Mouse (Mus musculus): ENCODE results near the gene Cr1l. TPM values are rescaled to one million over a fixed set of nuclear protein-coding genes. Genes with fewer than 3 reads are reported as not detected.

Cr1l gene
- total and polyA plus RNA-seq, 3 experiments: 76.1 to 134 (median 84.6) TPM

- dilution Hi-C loops (cut with MboI; ENCODE audit: extremely low pct_ligation_motif_present, extremely low pct_unique_long_range_greater_than_20kb, low sequenced_read_pairs): no loop called here
- H3K4me3 ChIP-seq (replicated peaks in 1 of 3; ENCODE audit: low read depth in 2 of 3, low read length in 2 of 3, poor library complexity in 1 of 3): no peak overlapping the region
- no peak for DNase-seq (ENCODE audit: extremely low read depth)
- peaks cover 31 to 70% of the 10 kb centered on the region in 2 experiments for H3K36me3 ChIP-seq (replicated peaks in 1 of 2; ENCODE audit: control insufficient read depth in 1 of 2, insufficient read depth in 1 of 2, low read length in 1 of 2)
- no peak overlapping the region for H3K9ac ChIP-seq (ENCODE audit: insufficient read depth, low read depth)
- no peaks in the 10 kb centered on the region for H3K27me3 ChIP-seq (replicated peaks)
- H3K4me1 ChIP-seq (ENCODE audit: control insufficient read depth in 1 of 2, insufficient read depth in 2 of 2): no peaks in the 10 kb centered on the region
- TF ChIP-seq MXI1 (IDR thresholded peaks at IDR 0.05; ENCODE audit: low read depth, low read length) (no peak), TBP (conservative IDR thresholded peaks at IDR 0.05; ENCODE audit: low read depth, low read length) (no peak), POLR2AphosphoS2 (IDR thresholded peaks at IDR 0.05; ENCODE audit: low read depth, low read length) (no peak), USF1 (IDR thresholded peaks at IDR 0.05; ENCODE audit: low read depth, low read length) (no peak), ZNF384 (IDR thresholded peaks at IDR 0.05; ENCODE audit: low read depth, low read length) (no peak), ETS1 (conservative IDR thresholded peaks at IDR 0.05; ENCODE audit: low read depth, low read length) (no peak), EP300 (IDR thresholded peaks at IDR 0.05; ENCODE audit: low read length) (no peak), POLR2A (IDR thresholded peaks at IDR 0.05; ENCODE audit: low read depth, low read length) (no peak), IRF4 (IDR thresholded peaks at IDR 0.05; ENCODE audit: low read depth, low read length) (no peak), PAX5 (IDR thresholded peaks at IDR 0.05; ENCODE audit: low read length) (no peak), MAX (IDR thresholded peaks at IDR 0.05; ENCODE audit: low read length) (no peak), E2F4 (IDR thresholded peaks at IDR 0.05; ENCODE audit: insufficient replicate concordance, low read depth, low read length) (no peak), UBTF (IDR thresholded peaks at IDR 0.05; ENCODE audit: low read depth, low read length) (no peak), TCF12 (IDR thresholded peaks at IDR 0.05; ENCODE audit: low read depth, low read length) (no peak)
- H3K4me2 ChIP-seq (ENCODE audit: insufficient read depth, low read depth, poor library complexity, severe bottlenecking): no peak overlapping the region
- H3K9me3 ChIP-seq (replicated peaks; ENCODE audit: low read length): no peaks in the 10 kb centered on the region
- H3K79me2 ChIP-seq (replicated peaks; ENCODE audit: control insufficient read depth, extremely low read depth, insufficient read depth, poor library complexity, severe bottlenecking): no peaks in the 10 kb centered on the region
- H3K27ac ChIP-seq (ENCODE audit: insufficient read depth, low read depth): no peak overlapping the region
- in situ Hi-C loops (cut with MboI; ENCODE audit: low pct_ligation_motif_present, low pct_unique_long_range_greater_than_20kb, low sequenced_read_pairs): no loop called here
These were observed 17.0 kb downstream of the Cr1l start for GRCm38 (mm10) chr1:195114414-195114813.

GRCm38 (mm10) chr1:195113621-195114020, 17.8 kb downstream of the Cr1l start:
- Histone ChIP-seq H3K4me3 (replicated peaks in 1 of 3; ENCODE audit: low read depth in 2 of 3, low read length in 2 of 3, poor library complexity in 1 of 3) (no peak overlapping the region), H3K27ac (ENCODE audit: insufficient read depth, low read depth) (no peak overlapping the region), H3K36me3 (replicated peaks in 1 of 2; ENCODE audit: control insufficient read depth in 1 of 2, insufficient read depth in 1 of 2, low read length in 1 of 2) (peaks cover 31 to 68% of the 10 kb centered on the region in 2 experiments), H3K27me3 (replicated peaks) (no peaks in the 10 kb centered on the region), H3K79me2 (replicated peaks; ENCODE audit: control insufficient read depth, extremely low read depth, insufficient read depth, poor library complexity, severe bottlenecking) (no peaks in the 10 kb centered on the region), H3K9me3 (replicated peaks; ENCODE audit: low read length) (no peaks in the 10 kb centered on the region), H3K4me2 (ENCODE audit: insufficient read depth, low read depth, poor library complexity, severe bottlenecking) (no peak overlapping the region), H3K4me1 (ENCODE audit: control insufficient read depth in 1 of 2, insufficient read depth in 2 of 2) (no peaks in the 10 kb centered on the region), H3K9ac (ENCODE audit: insufficient read depth, low read depth) (no peak overlapping the region)
- dilution Hi-C loops (cut with MboI; ENCODE audit: extremely low pct_ligation_motif_present, extremely low pct_unique_long_range_greater_than_20kb, low sequenced_read_pairs) (no loop called here), in situ Hi-C loops (cut with MboI; ENCODE audit: low pct_ligation_motif_present, low pct_unique_long_range_greater_than_20kb, low sequenced_read_pairs) (no loop called here)
- no peak for DNase-seq (ENCODE audit: extremely low read depth)
- TF ChIP-seq POLR2A (IDR thresholded peaks at IDR 0.05; ENCODE audit: low read depth, low read length) (no peak), E2F4 (IDR thresholded peaks at IDR 0.05; ENCODE audit: insufficient replicate concordance, low read depth, low read length) (no peak), MAZ (IDR thresholded peaks at IDR 0.05; ENCODE audit: low read depth, low read length) (no peak), POLR2AphosphoS2 (IDR thresholded peaks at IDR 0.05; ENCODE audit: low read depth, low read length) (no peak), GABPA (IDR thresholded peaks at IDR 0.05; ENCODE audit: insufficient replicate concordance, low read depth, low read length) (no peak), RCOR1 (conservative IDR thresholded peaks at IDR 0.05; ENCODE audit: low read depth, low read length) (no peak), TBP (conservative IDR thresholded peaks at IDR 0.05; ENCODE audit: low read depth, low read length) (no peak), MAX (IDR thresholded peaks at IDR 0.05; ENCODE audit: low read length) (no peak), PAX5 (IDR thresholded peaks at IDR 0.05; ENCODE audit: low read length) (no peak), SIN3A (IDR thresholded peaks at IDR 0.05; ENCODE audit: low read length) (no peak), ZMIZ1 (IDR thresholded peaks at IDR 0.05; ENCODE audit: low read depth, low read length) (no peak), JUND (conservative IDR thresholded peaks at IDR 0.05; ENCODE audit: low read depth, low read length) (no peak), UBTF (IDR thresholded peaks at IDR 0.05; ENCODE audit: low read depth, low read length) (no peak), KAT2A (IDR thresholded peaks at IDR 0.05; ENCODE audit: insufficient replicate concordance, low read length) (no peak), TCF12 (IDR thresholded peaks at IDR 0.05; ENCODE audit: low read depth, low read length) (no peak)

Data from CH12.LX (cell line).